8 mouse cellular contexts compared by ENCODE assay signal in genomic region chr5:150521937-150522866, GRCm38 (mm10). TPM values are rescaled to one million over a fixed set of nuclear protein-coding genes. Genes with fewer than 3 reads are reported as not detected.
DNase-seq lines count a peak whose midpoint lies in the region; ATAC-seq lines count a peak whose summit lies in the region.

Gene Brca2, plus strand, starts transcription at chr5:150522630.

- H3K4me2 ChIP-seq in hindbrain, embryonic 12.5 days (replicated peaks) = peak within 1 kb of the TSS; percentile 65

- no peaks in the 10 kb centered on the region for H3K27me3 ChIP-seq in hindbrain, embryonic 12.5 days

- no peaks in the 10 kb centered on the region for H3K36me3 ChIP-seq in hindbrain, embryonic 12.5 days

- H3K27ac ChIP-seq in hindbrain, embryonic 12.5 days = peak within 1 kb of the TSS; percentile 66

- 6% methylated on average over 61 of the region's 63 CpGs for WGBS in hindbrain, embryonic 12.5 days

- peaks cover 7% of the 10 kb centered on the region; the same call in 1 of the 2 replicates for H3K4me1 ChIP-seq in hindbrain, embryonic 12.5 days

- DNase-seq in MN1 (ENCODE audit: low spot score) = peak; percentile 96
- peak; percentile 86 for DNase-seq in cerebellum, adult 9-10 months
- DNase-seq in frontal cortex, adult 2 months (ENCODE audit: extremely low spot score in 1 of 2, low spot score in 1 of 2) = peak; percentile 61 to 93
- peak; percentile 89 to 91 for DNase-seq in layer of hippocampus, postnatal 14 days (ENCODE audit: low spot score in 2 of 2)
- peak; percentile 93 for DNase-seq in lung, postnatal 14 days
- peak; percentile 77 for DNase-seq in retina, adult 2 months (ENCODE audit: low read depth, low spot score)
- DNase-seq in thymus, postnatal 36 days = peak; percentile 89 to 90

- H3K9ac ChIP-seq in hindbrain, embryonic 12.5 days = peak within 1 kb of the TSS; percentile 84

- H3K4me3 ChIP-seq in hindbrain, embryonic 12.5 days = peak within 1 kb of the TSS; percentile 77

- ATAC-seq in hindbrain, embryonic 12.5 days (ENCODE audit: low FRiP score) = peak; percentile 97

- no peaks in the 10 kb centered on the region for H3K9me3 ChIP-seq in hindbrain, embryonic 12.5 days (replicated peaks)

RNA-seq across cellular contexts. Expression of gene Brca2, which starts in this region (rescaled TPM):
- 6.6 and 9.4 TPM in 2 replicates for polyA plus RNA-seq in frontal cortex, adult 2 months (2012; rRNA removed)
- 19.9 and 21.9 TPM in 2 replicates for polyA plus RNA-seq in hindbrain, embryonic 12.5 days (2016; fragmentation: Nextera tagmentation; extraction: Ambion mirVana)
- total RNA-seq in layer of hippocampus, postnatal 14 days (2021) = 1 to 10 TPM; 6.1 to 7.2 TPM

Comparison
In these comparisons a context has a peak if more than half of its experiments do, and no peak if none do; other contexts are left out.
1. Peak in every context shown above with its lines: DNase-seq, ATAC-seq, H3K4me3 ChIP-seq and H3K27ac ChIP-seq.